Mouse (Mus musculus): Measurements from ENCODE around the gene Cops4. TPM values are rescaled to one million over a fixed set of nuclear protein-coding genes. Genes with fewer than 3 reads are reported as not detected.

Cops4 gene
- total RNA-seq, 2 experiments from 2014 or later, result 27.5 to 30.5 TPM

DNA sequence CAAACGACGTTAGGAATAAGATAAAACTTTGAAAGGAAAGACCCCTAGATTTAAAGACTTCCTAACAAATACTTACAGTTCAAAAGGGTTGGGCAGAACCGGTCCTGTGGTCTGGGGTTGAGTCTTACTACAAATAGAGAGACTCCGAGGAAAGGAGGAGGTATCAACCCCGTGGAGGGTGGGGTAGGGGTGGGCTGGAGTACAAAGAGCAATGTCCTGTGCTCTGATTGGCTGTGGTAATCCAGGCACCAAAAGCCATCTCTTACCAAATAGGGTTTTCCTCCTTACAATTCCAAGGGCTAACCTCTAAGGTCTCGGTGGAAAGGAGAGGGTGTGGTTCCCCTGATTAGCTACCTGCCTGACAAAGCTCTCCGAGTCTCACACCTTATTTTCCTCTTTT, 54.0 kb downstream of the Cops4 start, which contains the start of gene Plac8:
TSS of gene Plac8 (minus strand) at position 177 of the 400 bp plus-strand sequence.
- ATAC-seq (replicated peaks; ENCODE audit: low FRiP score, poor library complexity, severe bottlenecking), result no peak

DNA sequence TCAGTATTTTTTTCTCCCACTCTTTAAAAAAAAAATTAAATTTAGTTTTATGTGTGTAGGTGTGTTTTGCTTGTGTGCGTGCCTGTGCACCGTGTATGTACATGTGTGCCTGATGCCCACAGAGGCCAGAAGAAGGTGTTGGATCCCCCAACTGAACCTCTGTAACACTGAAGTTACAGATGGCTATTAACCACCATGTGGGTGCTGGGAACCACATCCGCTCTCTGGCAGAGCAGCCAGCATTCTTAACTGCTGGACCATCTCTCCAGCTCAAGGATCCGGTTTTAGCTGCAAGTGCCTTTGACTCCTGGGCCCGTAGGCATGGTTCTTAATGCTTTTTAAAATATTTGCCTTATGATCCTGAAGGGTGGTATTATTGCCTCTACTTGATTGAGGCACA, 55.1 kb downstream of the Cops4 start:
- ATAC-seq (replicated peaks; ENCODE audit: low FRiP score, poor library complexity, severe bottlenecking), result no peak

DNA sequence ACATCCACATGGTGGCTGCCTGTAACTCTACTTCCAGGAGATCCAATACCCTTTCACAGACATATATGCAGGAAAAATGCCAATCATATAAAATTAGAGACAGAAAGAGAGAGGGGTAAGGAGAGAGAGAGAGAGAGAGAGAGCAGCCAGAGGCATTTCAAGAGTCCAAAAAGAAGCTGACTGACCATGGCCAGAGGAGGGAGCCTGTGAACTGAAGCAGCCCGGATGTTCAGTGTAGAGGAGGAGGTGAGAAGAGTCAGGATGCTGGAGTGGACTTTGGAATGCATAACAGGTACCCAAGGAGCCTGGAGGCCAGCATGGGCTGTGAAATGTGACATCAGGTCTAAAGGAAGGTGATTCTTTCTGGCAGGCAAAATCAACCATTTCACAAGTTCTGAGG, 56.7 kb downstream of the Cops4 start:
- ATAC-seq (replicated peaks; ENCODE audit: low FRiP score, poor library complexity, severe bottlenecking), result no peak

DNA sequence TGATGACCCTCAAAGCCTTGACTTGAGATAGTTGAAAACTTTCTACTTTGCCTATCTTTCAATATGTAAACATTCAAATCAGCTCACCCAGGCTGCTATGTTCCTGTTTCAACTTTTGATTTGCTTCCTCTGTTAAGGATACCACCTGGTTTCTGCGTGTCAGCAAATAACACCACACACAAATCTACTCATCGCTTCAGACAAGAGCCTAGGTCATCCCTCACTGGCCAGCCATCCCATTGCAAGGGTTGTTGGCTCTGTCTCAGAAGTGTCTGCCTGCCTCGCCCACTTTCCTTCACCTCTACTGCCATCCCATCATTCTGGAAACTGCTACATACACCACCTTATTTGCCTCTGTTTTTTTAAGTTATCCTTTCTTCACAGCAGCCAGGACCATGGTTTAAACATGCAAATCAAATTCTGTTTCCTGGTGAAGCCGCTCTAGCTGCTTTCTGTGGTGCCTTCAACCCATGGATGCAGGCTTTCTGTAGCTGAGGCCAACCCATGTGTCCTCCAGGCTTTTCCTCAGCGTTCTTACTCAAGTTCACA, 60.8 kb downstream of the Cops4 start:
- no peak for ATAC-seq (replicated peaks; ENCODE audit: low FRiP score, poor library complexity, severe bottlenecking)

DNA sequence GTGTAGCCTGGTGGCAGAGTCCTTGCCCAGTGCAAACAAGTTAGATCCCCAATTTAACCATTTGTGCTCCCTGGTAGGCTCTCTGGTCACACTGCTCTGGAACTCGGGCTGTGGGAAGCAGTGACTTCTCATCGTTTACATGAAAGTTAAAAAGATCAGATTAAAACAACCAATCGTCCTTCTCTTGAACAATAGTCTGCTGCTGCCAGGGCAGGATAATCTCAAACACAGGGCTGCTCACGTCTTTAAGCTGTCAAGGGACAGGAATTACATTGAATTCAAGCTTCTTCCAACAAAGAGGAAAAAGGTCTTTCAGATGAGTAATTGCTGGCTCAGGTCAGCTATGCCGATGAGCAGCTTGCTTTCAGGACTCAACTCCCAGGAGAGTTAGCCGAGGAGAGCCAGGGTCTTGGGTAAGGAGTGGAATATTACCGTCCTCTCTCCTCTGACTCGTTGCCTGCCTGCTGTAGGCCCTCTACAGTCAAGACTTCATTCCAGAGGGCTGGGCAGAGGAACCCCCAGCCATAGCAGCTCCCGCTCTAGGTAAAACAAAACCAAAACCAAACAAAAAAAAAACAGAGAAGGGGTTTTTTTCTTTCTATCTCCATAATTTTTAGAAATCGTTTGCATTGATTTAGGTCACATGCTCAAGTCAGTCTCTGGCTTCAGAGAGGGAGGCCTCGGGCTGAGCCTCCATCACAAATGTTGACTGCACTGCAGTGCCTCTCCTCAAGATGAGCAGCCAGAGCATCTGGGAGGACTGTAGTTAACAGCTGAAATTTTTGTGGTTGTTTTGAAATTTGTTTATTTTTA, 63.7 kb downstream of the Cops4 start:
- no peak for ATAC-seq (replicated peaks; ENCODE audit: low FRiP score, poor library complexity, severe bottlenecking)

DNA sequence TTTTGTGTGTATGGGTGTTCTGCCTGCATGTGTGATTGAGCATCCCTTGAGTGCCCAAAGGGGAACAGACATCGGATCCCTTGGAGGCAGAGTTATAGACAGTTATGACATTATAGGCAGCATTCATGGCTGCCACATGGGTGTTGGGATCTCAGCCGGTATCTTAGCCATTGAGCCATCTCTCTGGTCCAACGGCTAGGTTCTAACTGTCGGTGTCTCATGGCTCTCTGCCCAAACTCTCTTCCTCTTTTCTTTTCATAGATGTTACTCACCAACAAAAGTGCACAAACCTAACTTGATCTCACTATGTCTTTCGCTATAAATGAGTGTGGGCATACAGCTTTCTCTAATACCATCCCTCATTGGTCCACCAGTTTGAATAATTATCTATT, 64.3 kb downstream of the Cops4 start:
- ATAC-seq (replicated peaks; ENCODE audit: low FRiP score, poor library complexity, severe bottlenecking), result no peak

DNA sequence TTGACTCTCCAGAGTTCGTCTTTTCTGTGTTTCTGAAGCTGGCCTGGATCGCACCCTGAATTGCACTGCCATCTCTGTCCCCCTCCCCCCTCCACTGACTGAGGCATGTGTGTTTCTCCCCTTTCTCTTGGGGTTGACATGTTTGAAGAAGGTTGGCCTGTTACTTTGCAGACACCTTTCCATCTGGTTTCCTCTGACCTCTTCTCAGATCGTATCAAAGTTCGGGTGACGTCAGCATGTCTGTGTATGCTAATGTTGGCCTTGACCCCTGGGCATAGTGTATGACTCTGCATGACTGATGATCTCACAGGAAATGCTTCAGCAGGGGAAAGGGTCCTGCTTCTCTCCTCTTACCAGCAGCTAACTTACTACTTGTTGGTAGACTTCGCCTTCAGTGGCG, 65.0 kb downstream of the Cops4 start:
- peak; percentile 13; the same call in 1 of the 2 replicates for ATAC-seq (replicated peaks; ENCODE audit: low FRiP score, poor library complexity, severe bottlenecking)

DNA sequence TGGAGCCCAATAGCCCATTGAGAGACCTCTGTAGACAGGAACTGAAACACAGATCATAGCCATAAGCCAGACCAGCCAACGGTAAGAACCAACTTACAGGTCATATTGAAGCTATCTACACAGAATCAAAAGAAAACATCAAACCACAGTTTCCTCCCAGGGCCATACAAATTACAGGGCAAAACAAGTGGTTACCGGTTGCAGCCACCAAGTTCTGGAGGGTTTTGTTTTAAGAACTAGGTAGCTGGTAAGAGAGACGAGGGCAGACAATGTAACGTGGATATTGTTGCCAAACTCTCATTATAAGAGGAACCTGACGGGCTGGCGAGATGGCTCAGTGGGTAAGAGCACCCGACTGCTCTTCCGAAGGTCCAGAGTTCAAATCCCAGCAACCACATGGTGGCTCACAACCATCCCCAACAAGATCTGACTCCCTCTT, 67.1 kb downstream of the Cops4 start:
- no peak for ATAC-seq (replicated peaks; ENCODE audit: low FRiP score, poor library complexity, severe bottlenecking)

DNA sequence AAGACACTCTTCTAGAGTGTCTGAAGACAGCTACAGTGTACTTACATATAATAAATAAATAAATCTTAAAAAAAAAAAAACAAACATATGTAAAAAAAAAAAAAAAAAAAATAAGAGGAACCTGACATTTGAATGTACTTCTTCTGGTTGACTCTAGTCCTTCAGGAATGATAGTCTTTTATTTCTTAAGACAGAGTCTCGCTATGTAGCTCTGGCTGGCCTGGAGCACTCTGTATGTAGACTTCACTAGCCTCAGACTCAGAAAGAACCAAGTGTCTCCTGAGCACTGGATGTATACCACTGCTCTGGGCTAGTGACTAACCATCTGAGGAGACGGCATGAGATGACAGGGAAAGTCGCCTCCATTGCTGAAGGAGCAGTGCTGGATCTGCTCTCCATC, 67.5 kb downstream of the Cops4 start:
- no peak for ATAC-seq (replicated peaks; ENCODE audit: low FRiP score, poor library complexity, severe bottlenecking)

DNA sequence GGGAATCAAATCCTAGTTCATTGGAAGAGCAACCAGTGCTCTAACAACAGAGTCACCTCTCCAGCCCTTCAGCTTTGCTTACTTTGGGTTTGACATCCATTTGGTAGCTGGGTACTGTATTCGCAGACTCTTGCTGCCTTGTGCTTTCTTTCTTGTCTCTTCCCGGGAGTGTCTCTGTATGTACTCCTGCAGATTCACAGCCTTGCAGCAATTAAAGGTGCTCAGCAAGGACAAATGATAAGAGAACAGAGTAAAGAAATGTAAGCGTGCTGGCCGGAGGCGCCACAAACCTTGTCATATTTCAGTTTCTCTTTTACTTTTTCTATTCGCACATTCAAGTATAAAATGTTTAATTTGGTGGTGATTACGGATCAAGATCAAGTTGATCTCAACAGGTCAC, 69.0 kb downstream of the Cops4 start:
- no peak for ATAC-seq (replicated peaks; ENCODE audit: low FRiP score, poor library complexity, severe bottlenecking)

DNA sequence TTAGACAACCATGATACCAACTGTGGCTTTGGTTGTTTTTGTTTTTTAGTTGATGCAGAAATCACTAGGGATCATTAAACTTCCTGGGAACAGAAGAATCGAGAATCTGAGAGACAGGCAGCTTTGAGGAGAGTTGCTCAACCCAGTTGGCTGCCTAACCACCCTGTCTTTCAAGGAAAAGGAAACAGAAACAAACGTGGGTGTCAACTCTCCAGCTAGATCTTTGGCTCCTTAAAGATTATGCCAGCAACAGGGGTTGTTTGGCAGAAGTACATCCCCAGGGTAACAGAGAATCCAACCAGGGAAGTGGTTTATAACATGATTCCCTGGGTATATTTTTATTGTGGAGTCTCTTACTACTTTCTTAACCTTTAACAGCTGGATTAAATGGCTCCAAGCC, 69.5 kb downstream of the Cops4 start:
- ATAC-seq (replicated peaks; ENCODE audit: low FRiP score, poor library complexity, severe bottlenecking), result no peak

DNA sequence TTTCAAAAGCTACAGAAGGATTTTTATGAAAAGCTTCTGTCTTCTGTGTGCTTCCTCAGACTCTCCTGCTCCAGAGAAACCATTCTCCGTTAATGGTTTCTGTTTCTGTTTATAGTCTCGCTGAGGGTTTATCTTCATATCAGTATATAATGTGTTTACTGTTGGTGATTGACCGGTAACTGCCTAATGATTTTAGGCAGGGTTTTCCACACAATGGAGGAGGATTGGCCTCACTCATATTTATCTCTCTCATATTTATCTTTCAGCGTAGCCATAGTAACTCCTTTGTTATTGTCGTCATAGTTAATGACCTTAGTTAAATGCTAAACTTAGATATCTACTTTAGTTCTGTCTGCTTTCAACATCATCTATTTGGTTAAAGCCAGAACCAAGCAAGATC, 72.4 kb downstream of the Cops4 start:
- ATAC-seq (replicated peaks; ENCODE audit: low FRiP score, poor library complexity, severe bottlenecking), result no peak

DNA sequence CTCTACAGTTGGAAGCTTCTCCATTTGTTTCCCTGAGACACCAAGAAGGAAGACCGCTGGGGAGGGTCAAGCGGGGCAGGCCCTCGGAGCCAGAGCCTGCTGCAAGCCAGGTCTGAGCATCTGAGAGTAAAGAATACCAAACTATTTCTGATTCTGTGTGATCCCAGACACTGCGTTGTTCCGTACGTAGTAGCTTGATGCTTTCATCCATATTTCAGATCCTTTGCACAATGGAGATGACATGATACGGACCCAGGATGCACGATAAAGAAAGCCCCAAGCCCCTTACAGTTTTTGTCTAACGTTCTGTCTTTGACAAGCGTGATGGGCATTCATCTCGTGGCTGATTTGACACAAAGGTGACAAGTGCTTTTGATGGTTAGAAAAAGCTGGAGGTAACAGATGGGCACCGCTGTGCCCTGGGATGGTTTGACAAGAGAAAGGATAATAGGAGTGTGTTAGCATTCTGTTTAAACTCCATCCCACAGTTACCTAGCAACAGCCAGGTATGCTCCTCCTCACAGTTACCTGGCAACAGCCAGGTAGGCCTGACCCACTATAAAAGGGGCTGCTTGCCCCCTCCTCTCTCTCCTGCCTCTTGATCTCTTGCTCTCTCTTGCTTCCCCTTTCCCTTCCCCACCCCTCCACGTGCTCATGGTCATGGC, 76.8 kb downstream of the Cops4 start:
- no peak for ATAC-seq (replicated peaks; ENCODE audit: low FRiP score, poor library complexity, severe bottlenecking)

DNA sequence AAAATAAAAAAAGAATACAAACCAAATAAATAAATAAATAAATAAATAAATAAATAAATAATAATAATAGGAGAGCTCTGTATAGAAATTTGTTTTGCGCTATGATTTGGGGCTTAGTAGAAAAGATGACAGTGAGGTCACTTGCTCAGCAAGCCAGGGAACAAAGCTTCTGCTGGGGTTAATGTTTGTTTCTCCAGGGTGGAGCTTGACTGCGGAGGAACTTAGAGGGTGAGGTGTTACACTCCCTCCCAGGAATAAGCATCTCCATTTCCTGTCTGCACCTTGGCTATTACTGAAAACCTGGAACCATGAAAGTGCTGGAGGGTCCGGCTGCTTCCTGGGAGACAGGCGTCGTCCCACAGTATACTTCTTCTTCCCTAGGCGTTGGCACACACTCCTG, 77.9 kb downstream of the Cops4 start:
- ATAC-seq (replicated peaks; ENCODE audit: low FRiP score, poor library complexity, severe bottlenecking), result no peak

Other genes starting within 250 kb of the Cops4 start
- gene Sec31a, start 102.1 kb upstream of the Cops4 start, total RNA-seq (2015; ENCODE audit: low replicate concordance), result 26.5 and 46.4 TPM in 2 replicates
- 24.3 and 24.4 TPM in 2 replicates for gene Sec31a, start 102.1 kb upstream of the Cops4 start, total RNA-seq (2017; ENCODE audit: low replicate concordance)
- 27.2 and 29.0 TPM in 2 replicates for gene Lin54, start 17.7 kb upstream of the Cops4 start, total RNA-seq (2015; ENCODE audit: low replicate concordance)
- gene Lin54, start 17.7 kb upstream of the Cops4 start, total RNA-seq (2017; ENCODE audit: low replicate concordance), result 17.7 and 19.5 TPM in 2 replicates
- 479 and 590 TPM in 2 replicates for gene Plac8, start 53.9 kb downstream of the Cops4 start, total RNA-seq (2015; ENCODE audit: low replicate concordance)
- gene Plac8, start 53.9 kb downstream of the Cops4 start, total RNA-seq (2017; ENCODE audit: low replicate concordance), result 231 and 307 TPM in 2 replicates
- gene Coq2, start 156.8 kb downstream of the Cops4 start, total RNA-seq (2015; ENCODE audit: low replicate concordance), result 3.5 and 6.1 TPM in 2 replicates
- 3.2 and 8.3 TPM in 2 replicates for gene Coq2, start 156.8 kb downstream of the Cops4 start, total RNA-seq (2017; ENCODE audit: low replicate concordance)
- 3.8 and 5.0 TPM in 2 replicates for gene Hpse, start 201.4 kb downstream of the Cops4 start, total RNA-seq (2015; ENCODE audit: low replicate concordance)
- gene Hpse, start 201.4 kb downstream of the Cops4 start, total RNA-seq (2017; ENCODE audit: low replicate concordance), result 4.5 and 6.6 TPM in 2 replicates

Measured in erythroblast, adult 5-6 weeks (primary cell).